Mouse (Mus musculus) heart, adult 18-20 months (tissue): ENCODE data around the gene Zscan4b. TPM values are rescaled to one million over a fixed set of nuclear protein-coding genes. Genes with fewer than 3 reads are reported as not detected.
"Not testable (repeated sequence)": the region's sequence is repeated elsewhere in the genome, so short reads cannot be mapped to it uniquely, and the experiment has no call there.

Experiments used
- DNase-seq, 2 experiments: peaks; one replicate each; pipeline ENCODE4 v3.0.0; 2021 to 2022; ENCODE audit warnings: mixed read lengths in 1 of 2
- long read RNA-seq, 2 experiments: library from polyadenylated mRNA; stranded (forward); transcript quantifications; one replicate each; pipeline ENCODE4 v2.0.0; 2021
- total RNA-seq, 2 experiments: library from RNA; stranded (reverse); gene quantifications; 2 replicates each; pipeline ENCODE4 v1.2.3; 2021

The Zscan4b gene
- not detected for total RNA-seq
- long read RNA-seq, experiment 1 = 0 reads
- long read RNA-seq, experiment 2 = 0 reads

GRCm38 (mm10) chr7:10904950-10905349 is at the start of gene Zscan4b:
TSS of gene Zscan4b (minus strand) at chr7:10905050.
- DNase-seq = not testable (repeated sequence)

Other genes starting within 250 kb of the Zscan4b start
- not detected for gene Nlrp4b, start 217.3 kb downstream of the Zscan4b start, total RNA-seq
- not detected for gene Vmn1r71, start 150.7 kb downstream of the Zscan4b start, total RNA-seq
- not detected for gene Zscan4c, start 100.7 kb upstream of the Zscan4b start, total RNA-seq
- not detected for gene Zscan4-ps1, start 164.6 kb upstream of the Zscan4b start, total RNA-seq